Mouse (Mus musculus): ENCODE measurements at regions not wholly inside any gene's neighbourhood (a gene's known extent, or its start where the extent isn't known, plus 50 kb on each side); places are given as distances from the start of the nearest gene placed in this dataset.

- H3K4me1 ChIP-seq (ENCODE audit: control insufficient read depth, insufficient read depth, insufficient read length): no peaks in the 10 kb centered on the region
- no peaks in the 10 kb centered on the region for H3K36me3 ChIP-seq (ENCODE audit: control insufficient read depth, insufficient read depth, low read length)
- no peaks in the 10 kb centered on the region for H3K27me3 ChIP-seq (ENCODE audit: control insufficient read depth, insufficient read depth, low read length)
- TF ChIP-seq POLR2A (IDR thresholded peaks at IDR 0.05; ENCODE audit: low read depth, low read length) (no peak), CTCF (IDR thresholded peaks at IDR 0.05; ENCODE audit: extremely low read depth, insufficient read depth, insufficient read length, insufficient replicate concordance) (no peak)
- no peak overlapping the region for H3K27ac ChIP-seq (ENCODE audit: insufficient read depth, low read length)
- WGBS: 81% methylated on average over 2 of the region's 2 CpGs
- DNase-seq (ENCODE audit: low read depth in 1 of 2, low spot score in 2 of 2): no peak
- H3K4me3 ChIP-seq (ENCODE audit: extremely low read depth, insufficient read depth, insufficient read length): no peak overlapping the region
Observed at GRCm38 (mm10) chr10:84236236-84236635, 204.2 kb downstream of the Nuak1 start.

DNA sequence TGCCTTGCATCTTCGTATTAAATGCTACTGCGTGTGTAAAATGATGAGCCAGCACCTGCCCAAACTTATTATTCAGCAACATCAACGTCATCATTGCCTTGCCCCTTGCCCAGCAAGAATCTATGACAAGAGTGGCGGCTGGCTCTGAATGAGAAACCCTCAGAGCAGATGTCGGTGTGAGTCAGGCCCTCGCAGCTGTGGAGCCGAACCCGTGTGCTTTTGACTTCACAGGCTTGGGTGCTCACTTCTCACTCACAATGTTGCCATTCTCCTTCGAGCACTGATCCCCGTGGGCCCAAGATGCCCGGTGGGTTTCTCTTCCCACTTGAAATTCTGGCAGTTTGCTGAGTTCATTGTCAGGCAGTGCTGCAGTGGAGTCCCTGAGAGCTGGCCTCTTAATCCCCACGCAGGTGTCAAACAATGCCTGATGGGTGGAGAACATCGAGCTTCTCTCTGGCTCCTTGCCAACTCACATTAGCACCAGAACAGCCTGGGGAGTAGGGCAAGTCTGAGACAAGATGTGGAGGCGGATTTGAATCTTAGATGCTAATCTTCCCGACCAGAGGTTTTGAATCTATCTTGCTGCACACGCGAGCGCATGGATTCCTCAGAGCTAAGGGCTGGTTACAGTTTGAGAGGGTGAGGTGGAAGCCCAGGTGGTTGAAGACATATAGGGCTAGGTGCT lies 202.0 kb downstream of the Nuak1 start:
- no peaks in the 10 kb centered on the region for H3K36me3 ChIP-seq (ENCODE audit: control insufficient read depth, insufficient read depth, low read length)
- H3K4me1 ChIP-seq (ENCODE audit: control insufficient read depth, insufficient read depth, insufficient read length): no peaks in the 10 kb centered on the region
- 72% methylated on average over 18 of the region's 18 CpGs for WGBS

DNA sequence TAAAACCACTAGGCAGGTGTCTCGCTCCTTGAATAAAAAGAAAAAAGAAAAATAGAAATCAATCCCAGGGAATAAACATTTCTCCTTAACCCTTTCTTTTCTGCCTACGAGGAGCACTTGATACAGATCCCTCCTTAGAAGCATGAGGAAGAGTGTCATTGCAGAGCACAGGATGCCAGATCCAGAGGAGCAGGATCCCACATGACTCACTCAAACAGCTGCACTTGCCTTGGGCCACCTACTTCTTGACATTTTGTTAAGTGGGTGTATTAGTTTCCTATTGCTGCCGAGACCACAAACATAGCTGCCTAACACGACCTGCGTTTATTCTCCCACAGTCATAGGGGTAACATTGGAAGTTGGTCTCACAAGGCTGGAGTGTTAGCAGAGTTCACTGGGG lies 197.1 kb downstream of the Nuak1 start:
- H3K36me3 ChIP-seq (ENCODE audit: control insufficient read depth, insufficient read depth, low read length): no peaks in the 10 kb centered on the region
- 89% methylated on average over 5 of the region's 5 CpGs for WGBS
- TF ChIP-seq CTCF (IDR thresholded peaks at IDR 0.05; ENCODE audit: extremely low read depth, insufficient read depth, insufficient read length, insufficient replicate concordance) (no peak), POLR2A (IDR thresholded peaks at IDR 0.05; ENCODE audit: low read depth, low read length) (no peak)
- no peaks in the 10 kb centered on the region for H3K27me3 ChIP-seq (ENCODE audit: control insufficient read depth, insufficient read depth, low read length)
- no peak overlapping the region for H3K4me3 ChIP-seq (ENCODE audit: extremely low read depth, insufficient read depth, insufficient read length)
- H3K4me1 ChIP-seq (ENCODE audit: control insufficient read depth, insufficient read depth, insufficient read length): no peaks in the 10 kb centered on the region
- no peak for DNase-seq (ENCODE audit: low read depth in 1 of 2, low spot score in 2 of 2)
- H3K27ac ChIP-seq (ENCODE audit: insufficient read depth, low read length): no peak overlapping the region

More for the DNA sequence above, 202.0 kb downstream of the Nuak1 start:
- Histone ChIP-seq H3K27ac (ENCODE audit: insufficient read depth, low read length) (no peak overlapping the region), H3K4me3 (ENCODE audit: extremely low read depth, insufficient read depth, insufficient read length) (no peak overlapping the region), H3K27me3 (ENCODE audit: control insufficient read depth, insufficient read depth, low read length) (no peaks in the 10 kb centered on the region)
- TF ChIP-seq POLR2A (IDR thresholded peaks at IDR 0.05; ENCODE audit: low read depth, low read length) (no peak), CTCF (IDR thresholded peaks at IDR 0.05; ENCODE audit: extremely low read depth, insufficient read depth, insufficient read length, insufficient replicate concordance) (no peak)
- DNase-seq (ENCODE audit: low read depth in 1 of 2, low spot score in 2 of 2): no peak

DNA sequence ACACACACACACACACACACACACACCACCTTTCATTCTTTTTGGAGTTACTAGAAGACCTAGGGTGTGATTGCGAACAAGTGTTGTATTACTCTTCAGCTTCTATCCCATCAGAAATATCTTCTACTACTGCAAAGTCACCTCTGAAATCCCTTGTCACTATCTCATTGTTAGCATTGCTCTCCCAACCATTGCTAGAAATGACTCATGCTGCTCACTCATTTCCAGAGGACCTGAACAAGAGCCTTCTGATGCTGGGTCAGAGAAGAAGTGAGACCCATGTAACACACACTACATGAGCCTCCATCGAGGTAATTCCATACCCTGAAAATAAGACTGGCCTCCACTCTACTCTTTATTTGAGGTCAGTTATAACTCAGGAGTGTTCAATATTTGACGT lies 191.1 kb downstream of the Nuak1 start:
- no peak for DNase-seq (ENCODE audit: low read depth in 1 of 2, low spot score in 2 of 2)
- Histone ChIP-seq H3K27me3 (ENCODE audit: control insufficient read depth, insufficient read depth, low read length) (no peaks in the 10 kb centered on the region), H3K4me1 (ENCODE audit: control insufficient read depth, insufficient read depth, insufficient read length) (no peaks in the 10 kb centered on the region), H3K36me3 (ENCODE audit: control insufficient read depth, insufficient read depth, low read length) (no peaks in the 10 kb centered on the region), H3K4me3 (ENCODE audit: extremely low read depth, insufficient read depth, insufficient read length) (no peak overlapping the region), H3K27ac (ENCODE audit: insufficient read depth, low read length) (no peak overlapping the region)
- 91% methylated on average over 3 of the region's 3 CpGs for WGBS
- TF ChIP-seq CTCF (IDR thresholded peaks at IDR 0.05; ENCODE audit: extremely low read depth, insufficient read depth, insufficient read length, insufficient replicate concordance): no peak
- no peak for TF ChIP-seq POLR2A (IDR thresholded peaks at IDR 0.05; ENCODE audit: low read depth, low read length)

- no peak for TF ChIP-seq POLR2A (IDR thresholded peaks at IDR 0.05; ENCODE audit: low read depth, low read length)
- TF ChIP-seq CTCF (IDR thresholded peaks at IDR 0.05; ENCODE audit: extremely low read depth, insufficient read depth, insufficient read length, insufficient replicate concordance): no peak
- Histone ChIP-seq H3K27ac (ENCODE audit: insufficient read depth, low read length) (no peak overlapping the region), H3K36me3 (ENCODE audit: control insufficient read depth, insufficient read depth, low read length) (no peaks in the 10 kb centered on the region), H3K27me3 (ENCODE audit: control insufficient read depth, insufficient read depth, low read length) (no peaks in the 10 kb centered on the region), H3K4me1 (ENCODE audit: control insufficient read depth, insufficient read depth, insufficient read length) (no peaks in the 10 kb centered on the region), H3K4me3 (ENCODE audit: extremely low read depth, insufficient read depth, insufficient read length) (no peak overlapping the region)
- 73% methylated on average over 6 of the region's 6 CpGs for WGBS
- DNase-seq (ENCODE audit: low read depth in 1 of 2, low spot score in 2 of 2): no peak
Observed at GRCm38 (mm10) chr10:84260931-84261650, 179.3 kb downstream of the Nuak1 start.

DNA sequence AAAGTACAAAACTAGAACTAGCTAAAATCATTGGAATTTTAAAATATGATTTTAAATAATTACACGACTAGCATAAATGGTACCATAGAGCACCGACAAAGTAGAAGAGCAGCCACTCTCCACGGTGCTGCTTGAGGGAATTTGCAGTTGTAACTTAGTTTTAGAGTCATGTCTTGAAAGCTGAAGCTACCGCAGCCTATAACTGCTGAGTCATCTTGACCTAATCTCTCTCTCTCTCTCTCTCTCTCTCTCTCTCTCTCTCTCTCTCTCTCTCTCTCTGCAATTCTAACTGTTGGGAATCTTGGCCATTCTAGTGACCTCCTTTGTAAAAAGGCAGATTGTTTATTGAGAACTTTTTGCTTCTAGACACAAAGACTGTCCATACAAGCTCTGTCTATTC lies 177.5 kb downstream of the Nuak1 start:
- no peak overlapping the region for H3K4me3 ChIP-seq (ENCODE audit: extremely low read depth, insufficient read depth, insufficient read length)
- no peak for TF ChIP-seq CTCF (IDR thresholded peaks at IDR 0.05; ENCODE audit: extremely low read depth, insufficient read depth, insufficient read length, insufficient replicate concordance)
- TF ChIP-seq POLR2A (IDR thresholded peaks at IDR 0.05; ENCODE audit: low read depth, low read length): no peak
- no peaks in the 10 kb centered on the region for H3K27me3 ChIP-seq (ENCODE audit: control insufficient read depth, insufficient read depth, low read length)
- WGBS: 71% methylated on average over 4 of the region's 4 CpGs
- H3K36me3 ChIP-seq (ENCODE audit: control insufficient read depth, insufficient read depth, low read length): no peaks in the 10 kb centered on the region
- no peaks in the 10 kb centered on the region for H3K4me1 ChIP-seq (ENCODE audit: control insufficient read depth, insufficient read depth, insufficient read length)
- DNase-seq (ENCODE audit: low read depth in 1 of 2, low spot score in 2 of 2): no peak
- no peak overlapping the region for H3K27ac ChIP-seq (ENCODE audit: insufficient read depth, low read length)

Data from spleen, adult 2 months (tissue).